Mouse (Mus musculus): ENCODE results near the gene Defa30. TPM values are rescaled to one million over a fixed set of nuclear protein-coding genes. Genes with fewer than 3 reads are reported as not detected.
"Not testable (repeated sequence)": the region's sequence is repeated elsewhere in the genome, so short reads cannot be mapped to it uniquely, and the experiment has no call there.

Defa30 gene
- total RNA-seq (2022) = not detected

- DNase-seq (ENCODE audit: low spot score in 2 of 2) = not testable (repeated sequence)
Observed at GRCm38 (mm10) chr8:21134342-21134741, at the start of gene Defa30. Defa30 (plus strand) TSS chr8:21134642.

DNA sequence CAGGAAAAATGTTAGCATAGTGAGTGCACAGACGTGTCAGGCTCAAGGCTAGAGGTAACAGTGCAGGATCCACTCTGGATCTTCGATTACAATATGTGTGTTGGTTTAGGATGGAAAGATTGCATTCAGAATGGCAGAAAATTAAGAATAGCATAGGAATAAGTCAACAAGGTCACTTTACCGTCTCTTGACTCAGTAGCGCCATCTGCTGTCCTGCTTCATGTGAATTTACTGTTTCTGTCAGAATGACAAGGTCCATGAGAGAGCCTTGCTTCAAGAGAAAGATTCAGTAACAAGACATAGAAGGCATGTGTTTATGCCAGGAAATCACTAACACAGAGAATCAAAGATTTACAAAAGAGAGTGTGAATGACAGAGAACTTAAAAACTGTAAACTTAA, 41.3 kb upstream of the Defa30 start:
- no peak for DNase-seq (ENCODE audit: low spot score in 2 of 2)

DNA sequence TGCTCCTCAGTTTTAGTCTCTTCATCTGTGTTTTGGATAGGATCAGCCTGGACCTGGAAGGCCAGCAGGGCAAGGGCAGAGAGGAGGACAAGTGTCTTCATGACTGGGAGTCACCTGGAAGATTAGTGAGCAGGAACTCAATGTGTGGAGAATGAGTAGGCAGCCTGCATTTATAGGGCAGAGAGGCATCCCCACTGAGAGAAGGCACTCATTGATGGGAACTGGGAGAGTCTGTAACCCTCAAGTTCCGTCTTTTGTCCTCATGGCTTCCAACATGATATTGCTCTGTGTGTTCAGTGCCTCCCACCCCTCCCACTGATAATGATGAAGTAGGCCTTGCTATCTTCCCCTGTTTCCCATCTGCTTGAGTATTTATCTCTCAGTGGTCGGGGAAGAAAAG, 38.5 kb upstream of the Defa30 start, which contains the start of gene Gm14851:
Gene Gm14851, minus strand, starts transcription at position 101 of the 400 bp plus-strand sequence.
- not testable (repeated sequence) for DNase-seq (ENCODE audit: low spot score in 2 of 2)

- not testable (repeated sequence) for DNase-seq (ENCODE audit: low spot score in 2 of 2)
Observed at GRCm38 (mm10) chr8:21161977-21162376, 27.5 kb downstream of the Defa30 start, which contains the start of gene Defa22. Defa22 (plus strand) TSS chr8:21162277.

Other genes starting within 250 kb of the Defa30 start
- not detected for gene Defb33, start 242.0 kb upstream of the Defa30 start, total RNA-seq (2022)
- not detected for gene Gm15056, start 232.0 kb upstream of the Defa30 start, total RNA-seq (2022)
- gene Gm6040, start 212.6 kb upstream of the Defa30 start, total RNA-seq (2022) = not detected
- gene AY761185, start 189.9 kb upstream of the Defa30 start, total RNA-seq (2022) = not detected
- gene Defa21, start 109.1 kb upstream of the Defa30 start, total RNA-seq (2022) = not detected
- gene Defa23, start 79.6 kb upstream of the Defa30 start, total RNA-seq (2022) = not detected
- gene Defa35, start 69.6 kb upstream of the Defa30 start, total RNA-seq (2022) = not detected
- gene Defa25, start 50.2 kb upstream of the Defa30 start, total RNA-seq (2022) = not detected
- gene Gm14851, start 38.6 kb upstream of the Defa30 start, total RNA-seq (2022) = not detected
- gene Defa22, start 27.6 kb downstream of the Defa30 start, total RNA-seq (2022) = not detected
- gene Defa31, start 57.0 kb downstream of the Defa30 start, total RNA-seq (2022) = not detected
- not detected for gene Gm15293, start 66.9 kb downstream of the Defa30 start, total RNA-seq (2022)
- gene Gm15292, start 115.1 kb downstream of the Defa30 start, total RNA-seq (2022) = not detected
- not detected for gene Defa27, start 180.9 kb downstream of the Defa30 start, total RNA-seq (2022)
- gene Defa29, start 192.4 kb downstream of the Defa30 start, total RNA-seq (2022) = not detected
- not detected for gene Defa2, start 243.9 kb downstream of the Defa30 start, total RNA-seq (2022)

Data from layer of hippocampus, adult 8-10 months (tissue).